Comparison of ENCODE assay signal across 8 mouse cellular contexts in the genomic region with DNA sequence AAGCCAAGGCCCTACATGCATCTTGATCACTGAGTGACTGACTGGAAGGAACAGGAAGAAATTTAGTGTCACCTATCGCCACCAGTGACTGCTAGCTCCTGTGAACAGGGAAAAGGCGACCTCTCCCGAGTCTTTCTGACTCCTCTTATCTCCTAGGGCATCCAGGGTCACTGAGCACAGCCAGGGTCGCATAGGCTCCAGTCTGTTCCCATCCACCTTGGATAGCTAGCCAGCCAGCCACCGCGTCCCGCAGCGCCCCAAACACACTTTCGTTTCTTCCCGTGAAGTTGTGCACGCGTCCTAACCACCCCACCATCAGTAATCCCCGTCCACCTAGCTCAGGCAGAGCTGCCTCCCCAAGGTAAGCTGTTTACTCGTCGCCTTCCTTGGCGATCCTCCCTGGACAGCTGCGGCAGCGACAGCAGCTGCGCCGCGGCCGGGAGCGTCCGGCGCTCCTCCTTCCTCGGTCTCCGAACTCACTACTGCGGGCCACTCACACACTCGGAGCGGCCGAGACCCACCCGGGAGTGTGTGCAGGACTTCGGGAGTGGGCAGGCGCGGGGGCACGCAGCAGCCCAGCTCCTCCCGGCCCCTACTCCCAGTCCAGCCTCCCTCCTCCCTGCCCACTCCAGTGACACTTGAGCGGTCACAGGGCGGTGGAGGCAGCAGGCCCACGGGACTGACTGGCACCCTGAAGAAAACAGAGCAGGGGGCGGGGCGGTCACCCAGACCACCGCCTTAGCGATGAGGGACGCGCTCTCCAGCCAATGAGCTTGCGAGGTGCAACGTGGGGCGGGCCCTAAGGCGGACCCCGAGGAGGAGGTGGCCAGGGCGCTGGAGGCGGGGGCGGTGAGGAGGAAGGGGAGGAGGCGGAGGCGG. TPM values are rescaled to one million over a fixed set of nuclear protein-coding genes. Genes with fewer than 3 reads are reported as not detected.
A peak's percentile ranks its signal among the peaks of the same experiment; 100 is the strongest.
DNase-seq lines count a peak whose midpoint lies in the region; ATAC-seq and TF ChIP-seq lines count a peak whose summit lies in the region.

No protein-coding gene starts in this region.

- H3K27ac ChIP-seq in forebrain, postnatal 0 days (ENCODE audit: low read depth, low read length), result peak overlapping the region; percentile 97
- H3K27ac ChIP-seq in lung, embryonic 15.5 days, result peak overlapping the region; percentile 94

- peak; percentile 97 for ATAC-seq in G1E (ENCODE audit: extremely low read depth, insufficient number of reproducible peaks, low FRiP score, poor library complexity, severe bottlenecking)
- ATAC-seq in forebrain, postnatal 0 days, result peak; percentile 96
- ATAC-seq in lung, embryonic 15.5 days (ENCODE audit: borderline replicate concordance, extremely low read depth, low FRiP score, low TSS enrichment), result peak; percentile 99

- peak overlapping the region; percentile 87 for H3K9ac ChIP-seq in forebrain, postnatal 0 days
- peak overlapping the region; percentile 80 for H3K9ac ChIP-seq in lung, embryonic 15.5 days

- H3K27me3 ChIP-seq in G1E (ENCODE audit: insufficient read depth, low read length), result no peaks in the 10 kb centered on the region
- H3K27me3 ChIP-seq in forebrain, postnatal 0 days (ENCODE audit: insufficient read depth, low read length), result no peaks in the 10 kb centered on the region
- no peaks in the 10 kb centered on the region for H3K27me3 ChIP-seq in lung, embryonic 15.5 days

- no peaks in the 10 kb centered on the region for H3K36me3 ChIP-seq in G1E (replicated peaks)
- H3K36me3 ChIP-seq in forebrain, postnatal 0 days (ENCODE audit: insufficient read depth), result no peaks in the 10 kb centered on the region
- H3K36me3 ChIP-seq in lung, embryonic 15.5 days, result no peaks in the 10 kb centered on the region

- 1% methylated on average over 51 of the region's 56 CpGs for WGBS in forebrain, postnatal 0 days
- 1% methylated on average over 52 of the region's 56 CpGs for WGBS in lung, embryonic 15.5 days

- no peak for TF ChIP-seq CTCF in G1E (IDR thresholded peaks at IDR 0.05; ENCODE audit: low read depth, low read length)
- TF ChIP-seq CTCF in forebrain, postnatal 0 days (IDR thresholded peaks at IDR 0.05; ENCODE audit: low read depth), result peak; percentile 24

- H3K4me1 ChIP-seq in G1E (ENCODE audit: insufficient read depth, low read depth, low read length), result peaks cover 28% of the 10 kb centered on the region
- H3K4me1 ChIP-seq in forebrain, postnatal 0 days (ENCODE audit: insufficient read depth), result peaks cover 17% of the 10 kb centered on the region
- H3K4me1 ChIP-seq in lung, embryonic 15.5 days, result peaks cover 30% of the 10 kb centered on the region

- no peaks in the 10 kb centered on the region for H3K9me3 ChIP-seq in G1E (replicated peaks)
- no peaks in the 10 kb centered on the region for H3K9me3 ChIP-seq in forebrain, postnatal 0 days (ENCODE audit: low read length)
- no peaks in the 10 kb centered on the region for H3K9me3 ChIP-seq in lung, embryonic 15.5 days

- peak overlapping the region; percentile 83 for H3K4me2 ChIP-seq in forebrain, postnatal 0 days (ENCODE audit: low read depth)
- peak overlapping the region; percentile 71 for H3K4me2 ChIP-seq in lung, embryonic 15.5 days

- DNase-seq in G1E (ENCODE audit: low spot score), result peak; percentile 97
- peak; percentile 100 for DNase-seq in cerebellum, adult 18-20 months
- DNase-seq in forebrain, postnatal 0 days, result peak; percentile 98
- DNase-seq in heart, postnatal 4 days, result peak; percentile 100
- peak; percentile 98 to 100 for DNase-seq in layer of hippocampus, adult 8-10 months (ENCODE audit: low spot score in 2 of 2)
- peak; percentile 99 for DNase-seq in ovary, adult 18-20 months (ENCODE audit: low spot score)
- peak; percentile 97 for DNase-seq in thymus, postnatal 0 days (ENCODE audit: low spot score)

- H3K4me3 ChIP-seq in G1E (ENCODE audit: low read depth, low read length), result peak overlapping the region; percentile 96
- H3K4me3 ChIP-seq in forebrain, postnatal 0 days (ENCODE audit: low read depth, low read length), result peak overlapping the region; percentile 97
- peak overlapping the region; percentile 97 for H3K4me3 ChIP-seq in lung, embryonic 15.5 days

RNA-seq across cellular contexts. Expression of a gene that starts 0.5 kb away (rescaled TPM):
- total RNA-seq in G1E (2014; fragmentation: Nextera tagmentation) (74.2 and 75.5 TPM in 2 replicates), G1E (2017) (51.0 and 52.8 TPM in 2 replicates)
- polyA plus RNA-seq in G1E (2012), result 49.6 and 75.9 TPM in 2 replicates
- total RNA-seq in forebrain, postnatal 0 days (2014; rRNA removed), result 223 and 229 TPM in 2 replicates
- 162 and 231 TPM in 2 replicates for polyA plus RNA-seq in forebrain, postnatal 0 days (2015; fragmentation: Nextera tagmentation; extraction: Ambion mirVana)
- total RNA-seq in heart, postnatal 4 days (2021), result 10 to 100 TPM; 56.4 to 62.2 TPM
- 1,000 to 10,000 TPM; 1,034 to 1,177 (median 1,140) TPM for total RNA-seq in layer of hippocampus, adult 8-10 months (2022)
- 64.1 and 64.6 TPM in 2 replicates for polyA plus RNA-seq in lung, embryonic 15.5 days (2015; fragmentation: Nextera tagmentation; extraction: Ambion mirVana)
- 20.9 and 25.4 TPM in 2 replicates for polyA plus RNA-seq in thymus, postnatal 0 days (2015; fragmentation: Nextera tagmentation; extraction: Ambion mirVana)

Comparison
In these comparisons a context has a peak if more than half of its experiments do, and no peak if none do; other contexts are left out.
1. Peak in every context shown above with its lines: DNase-seq, ATAC-seq, H3K4me3 ChIP-seq and H3K27ac ChIP-seq.